Mouse (Mus musculus) hindbrain, embryonic 12.5 days (tissue): ENCODE measurements around the gene Inpp5a. TPM values are rescaled to one million over a fixed set of nuclear protein-coding genes. Genes with fewer than 3 reads are reported as not detected.
A peak's percentile ranks its signal among the peaks of the same experiment; 100 is the strongest.

ENCODE experiments used
- ATAC-seq: fragments of 200-750 bp; cut with Nextera tagmentation; 2 replicates; pipeline ENCODE4 v1.8.0; 2017; ENCODE audit warnings: moderate TSS enrichment; ENCODE audit not compliant: low FRiP score
- H3K27ac ChIP-seq: fragments of 300-500 bp; sonication (generic); 2 replicates; pipeline ENCODE4 v1.5.1; 2016; ENCODE audit warnings: mild to moderate bottlenecking
- H3K27me3 ChIP-seq: fragments of 300-500 bp; sonication (generic); 2 replicates; pipeline ENCODE4 v1.6.1; 2016; ENCODE audit warnings: mild to moderate bottlenecking
- H3K36me3 ChIP-seq: fragments of 300-500 bp; sonication (generic); 2 replicates; pipeline ENCODE4 v1.6.1; 2016; ENCODE audit warnings: mild to moderate bottlenecking
- H3K4me1 ChIP-seq: fragments of 300-500 bp; sonication (generic); 2 replicates; pipeline ENCODE4 v1.6.1; 2016
- H3K4me2 ChIP-seq: fragments of 300-500 bp; sonication (generic); replicated peaks from 2 replicates; pipeline ENCODE4 v1.6.1; 2016; ENCODE audit warnings: mild to moderate bottlenecking
- H3K4me3 ChIP-seq: fragments of 300-500 bp; sonication (generic); 2 replicates; pipeline ENCODE4 v1.5.1; 2016; ENCODE audit warnings: mild to moderate bottlenecking
- H3K9ac ChIP-seq: fragments of 300-500 bp; sonication (generic); 2 replicates; pipeline ENCODE4 v1.6.1; 2016; ENCODE audit warnings: mild to moderate bottlenecking, moderate library complexity
- H3K9me3 ChIP-seq: fragments of 300-500 bp; sonication (generic); replicated peaks from 2 replicates; pipeline ENCODE4 v1.6.1; 2016; ENCODE audit warnings: mild to moderate bottlenecking
- WGBS: fragments of 180-500 bp; shearing (Covaris S2); methylation state at CpG from one replicate; pipeline ENCODE4 v1.1.7; 2016; 5-methylcytosine and 5-hydroxymethylcytosine counted together
- polyA plus RNA-seq: library from polyadenylated mRNA; unstranded; fragments of >200 nt; fragmentation: Nextera tagmentation; extraction: Ambion mirVana; gene quantifications from 2 replicates; pipeline ENCODE4 v1.2.1, GENCODE M21; 2016

Gene Inpp5a
- polyA plus RNA-seq, 1 experiment from 2014 or later: 26.4 TPM

- ATAC-seq: no peak
- WGBS: 91% methylated on average over 12 of the region's 12 CpGs
Measured at GRCm38 (mm10) chr7:139461344-139461743, 72.4 kb downstream of the Inpp5a start.

GRCm38 (mm10) chr7:139462142-139462541, 73.2 kb downstream of the Inpp5a start:
- no peak overlapping the region for H3K4me3 ChIP-seq
- H3K36me3 ChIP-seq: no peaks in the 10 kb centered on the region
- WGBS: 78% methylated on average over 10 of the region's 10 CpGs

More at GRCm38 (mm10) chr7:139461344-139461743, 72.4 kb downstream of the Inpp5a start:
- H3K4me1 ChIP-seq: peaks cover under 1% of the 10 kb centered on the region
- no peak overlapping the region for H3K27ac ChIP-seq
- H3K27me3 ChIP-seq: no peaks in the 10 kb centered on the region
- H3K4me2 ChIP-seq: no peak overlapping the region
- no peak overlapping the region for H3K9ac ChIP-seq
- no peaks in the 10 kb centered on the region for H3K36me3 ChIP-seq
- no peaks in the 10 kb centered on the region for H3K9me3 ChIP-seq
- no peak overlapping the region for H3K4me3 ChIP-seq

GRCm38 (mm10) chr7:139465538-139465937, 76.6 kb downstream of the Inpp5a start:
- H3K9me3 ChIP-seq: no peaks in the 10 kb centered on the region
- 85% methylated on average over 4 of the region's 4 CpGs for WGBS
- peaks cover 30% of the 10 kb centered on the region for H3K4me1 ChIP-seq
- ATAC-seq: no peak
- H3K9ac ChIP-seq: no peak overlapping the region
- H3K27ac ChIP-seq: no peak overlapping the region
- no peaks in the 10 kb centered on the region for H3K27me3 ChIP-seq
- H3K36me3 ChIP-seq: no peaks in the 10 kb centered on the region
- H3K4me2 ChIP-seq: no peak overlapping the region
- no peak overlapping the region for H3K4me3 ChIP-seq

More at GRCm38 (mm10) chr7:139462142-139462541, 73.2 kb downstream of the Inpp5a start:
- no peaks in the 10 kb centered on the region for H3K27me3 ChIP-seq
- H3K9me3 ChIP-seq: no peaks in the 10 kb centered on the region
- H3K4me1 ChIP-seq: peaks cover 8% of the 10 kb centered on the region
- ATAC-seq: no peak
- no peak overlapping the region for H3K9ac ChIP-seq
- no peak overlapping the region for H3K27ac ChIP-seq
- H3K4me2 ChIP-seq: no peak overlapping the region

- no peak overlapping the region for H3K4me3 ChIP-seq
- no peaks in the 10 kb centered on the region for H3K9me3 ChIP-seq
- WGBS: 48% methylated on average over 6 of the region's 7 CpGs
- H3K9ac ChIP-seq: no peak overlapping the region
- H3K4me2 ChIP-seq: no peak overlapping the region
- H3K27me3 ChIP-seq: no peaks in the 10 kb centered on the region
- ATAC-seq: no peak
- no peaks in the 10 kb centered on the region for H3K36me3 ChIP-seq
- H3K27ac ChIP-seq: no peak overlapping the region
- H3K4me1 ChIP-seq: peaks cover 30% of the 10 kb centered on the region
Measured at GRCm38 (mm10) chr7:139466484-139467176, 77.7 kb downstream of the Inpp5a start.

- no peak overlapping the region for H3K9ac ChIP-seq
- 0 out of 2 replicates have a peak overlapping the region, but pooled peaks have one; percentile 32 for H3K27ac ChIP-seq
- H3K9me3 ChIP-seq: no peaks in the 10 kb centered on the region
- no peaks in the 10 kb centered on the region for H3K36me3 ChIP-seq
- WGBS: 77% methylated on average over 10 of the region's 10 CpGs
- H3K4me2 ChIP-seq: no peak overlapping the region
- H3K27me3 ChIP-seq: no peaks in the 10 kb centered on the region
- H3K4me3 ChIP-seq: no peak overlapping the region
- H3K4me1 ChIP-seq: peaks cover 30% of the 10 kb centered on the region
- ATAC-seq: no peak
Measured at GRCm38 (mm10) chr7:139467177-139467895, 78.4 kb downstream of the Inpp5a start.

- Histone ChIP-seq H3K27me3 (no peaks in the 10 kb centered on the region), H3K4me2 (no peak overlapping the region), H3K4me3 (no peak overlapping the region), H3K4me1 (peaks cover 32% of the 10 kb centered on the region), H3K36me3 (no peaks in the 10 kb centered on the region), H3K27ac (no peak overlapping the region), H3K9ac (no peak overlapping the region), H3K9me3 (no peaks in the 10 kb centered on the region)
- ATAC-seq: no peak
- 75% methylated on average over 4 of the region's 4 CpGs for WGBS
Measured at GRCm38 (mm10) chr7:139467896-139468279, 79.0 kb downstream of the Inpp5a start.

GRCm38 (mm10) chr7:139468440-139468839, 79.5 kb downstream of the Inpp5a start:
- no peak for ATAC-seq
- Histone ChIP-seq H3K27me3 (no peaks in the 10 kb centered on the region), H3K4me1 (peaks cover 33% of the 10 kb centered on the region), H3K36me3 (no peaks in the 10 kb centered on the region), H3K9me3 (no peaks in the 10 kb centered on the region), H3K9ac (no peak overlapping the region), H3K27ac (no peak overlapping the region), H3K4me2 (no peak overlapping the region), H3K4me3 (no peak overlapping the region)
- 55% methylated on average over 2 of the region's 2 CpGs for WGBS

GRCm38 (mm10) chr7:139469457-139469856, 80.5 kb downstream of the Inpp5a start:
- 87% methylated on average over 4 of the region's 4 CpGs for WGBS
- no peak overlapping the region for H3K4me3 ChIP-seq
- H3K36me3 ChIP-seq: no peaks in the 10 kb centered on the region
- no peaks in the 10 kb centered on the region for H3K27me3 ChIP-seq
- H3K4me2 ChIP-seq: no peak overlapping the region
- no peaks in the 10 kb centered on the region for H3K9me3 ChIP-seq
- H3K27ac ChIP-seq: no peak overlapping the region
- no peak for ATAC-seq
- peaks cover 33% of the 10 kb centered on the region for H3K4me1 ChIP-seq
- no peak overlapping the region for H3K9ac ChIP-seq

- Histone ChIP-seq H3K27ac (no peak overlapping the region), H3K27me3 (no peaks in the 10 kb centered on the region), H3K4me1 (peaks cover 33% of the 10 kb centered on the region), H3K4me3 (no peak overlapping the region), H3K9ac (no peak overlapping the region), H3K9me3 (no peaks in the 10 kb centered on the region), H3K4me2 (no peak overlapping the region), H3K36me3 (no peaks in the 10 kb centered on the region)
- 84% methylated on average over 2 of the region's 2 CpGs for WGBS
- ATAC-seq: no peak
Measured at GRCm38 (mm10) chr7:139470481-139470880, 81.6 kb downstream of the Inpp5a start.

- no peak overlapping the region for H3K9ac ChIP-seq
- H3K27ac ChIP-seq: no peak overlapping the region
- no peaks in the 10 kb centered on the region for H3K9me3 ChIP-seq
- H3K27me3 ChIP-seq: no peaks in the 10 kb centered on the region
- H3K4me1 ChIP-seq: peaks cover 25% of the 10 kb centered on the region
- 67% methylated on average over 1 of the region's 1 CpGs for WGBS
- no peak overlapping the region for H3K4me3 ChIP-seq
- no peak overlapping the region for H3K4me2 ChIP-seq
- H3K36me3 ChIP-seq: no peaks in the 10 kb centered on the region
- ATAC-seq: no peak
Measured at GRCm38 (mm10) chr7:139472052-139472451, 83.1 kb downstream of the Inpp5a start.

- H3K9ac ChIP-seq: no peak overlapping the region
- 31% methylated on average over 7 of the region's 7 CpGs for WGBS
- no peaks in the 10 kb centered on the region for H3K27me3 ChIP-seq
- no peaks in the 10 kb centered on the region for H3K9me3 ChIP-seq
- no peak overlapping the region for H3K4me3 ChIP-seq
- H3K4me1 ChIP-seq: peaks cover 16% of the 10 kb centered on the region
- H3K4me2 ChIP-seq: no peak overlapping the region
- H3K36me3 ChIP-seq: no peaks in the 10 kb centered on the region
- ATAC-seq: peak; percentile 78
- H3K27ac ChIP-seq: 0 out of 2 replicates have a peak overlapping the region, but pooled peaks have one; percentile 12
Measured at GRCm38 (mm10) chr7:139472865-139473549, 84.1 kb downstream of the Inpp5a start.

GRCm38 (mm10) chr7:139475896-139476295, 87.0 kb downstream of the Inpp5a start:
- 47% methylated on average over 4 of the region's 4 CpGs for WGBS
- H3K27me3 ChIP-seq: no peaks in the 10 kb centered on the region
- no peak for ATAC-seq

More at GRCm38 (mm10) chr7:139475896-139476295, 87.0 kb downstream of the Inpp5a start:
- no peak overlapping the region for H3K4me3 ChIP-seq
- peaks cover 3% of the 10 kb centered on the region; the same call in 1 of the 2 replicates for H3K4me1 ChIP-seq
- H3K36me3 ChIP-seq: no peaks in the 10 kb centered on the region
- H3K9me3 ChIP-seq: no peaks in the 10 kb centered on the region
- no peak overlapping the region for H3K4me2 ChIP-seq
- no peak overlapping the region for H3K9ac ChIP-seq
- no peak overlapping the region for H3K27ac ChIP-seq
